Comparison of ENCODE assay signal across 9 mouse cellular contexts in genomic region chr9:62373222-62374123, GRCm38 (mm10). TPM values are rescaled to one million over a fixed set of nuclear protein-coding genes. Genes with fewer than 3 reads are reported as not detected.
DNase-seq lines count a peak whose midpoint lies in the region; ATAC-seq and TF ChIP-seq lines count a peak whose summit lies in the region.
"Had no signal": no experiment of that assay in that cellular context is flagged by ENCODE, and none has a peak within 500 bp of the region (broad histone marks: within the 10 kb centered on the region; RNA-seq: fewer than 3 reads in every experiment).

No protein-coding gene starts in this region.

- TF ChIP-seq CTCF in kidney, adult 2 months (conservative IDR thresholded peaks at IDR 0.05; ENCODE audit: insufficient read depth, insufficient read length, low read depth, low read length): peak; percentile 72

- ATAC-seq in kidney, embryonic 15.5 days (replicated peaks; ENCODE audit: low FRiP score): no peak
- ATAC-seq in hindbrain, embryonic 13.5 days (ENCODE audit: low FRiP score): no peak
- ATAC-seq in neural tube, embryonic 11.5 days (ENCODE audit: insufficient read depth, low FRiP score, low TSS enrichment): no peak

- H3K36me3 ChIP-seq in kidney, adult 2 months (ENCODE audit: control insufficient read depth, insufficient read depth, low read length): peaks cover 2% of the 10 kb centered on the region; the same call in 1 of the 2 replicates
- peaks cover 70% of the 10 kb centered on the region for H3K36me3 ChIP-seq in kidney, embryonic 15.5 days
- peaks cover 93% of the 10 kb centered on the region for H3K36me3 ChIP-seq in embryonic facial prominence, embryonic 10.5 days (replicated peaks)
- peaks cover 55% of the 10 kb centered on the region for H3K36me3 ChIP-seq in hindbrain, embryonic 13.5 days
- H3K36me3 ChIP-seq in neural tube, embryonic 11.5 days (ENCODE audit: control insufficient read depth, insufficient read depth, low read length): peaks cover 11% of the 10 kb centered on the region

- peak; percentile 72 for DNase-seq in kidney, adult 2 months
- DNase-seq in R1 (ENCODE audit: low read depth, low spot score) (peak; percentile 55), liver (peak; percentile 80)
- DNase-seq in embryonic facial prominence, embryonic 10.5 days (ENCODE audit: low spot score): peak; percentile 65
- peak; percentile 40 for DNase-seq in neural tube, embryonic 11.5 days (ENCODE audit: low spot score)
- peak; percentile 78 to 82 for DNase-seq in thymus, postnatal 36 days

- no peaks in the 10 kb centered on the region for H3K27me3 ChIP-seq in kidney, adult 2 months (replicated peaks; ENCODE audit: control insufficient read depth, insufficient read depth, low read length)
- no peaks in the 10 kb centered on the region for H3K27me3 ChIP-seq in kidney, embryonic 15.5 days
- no peaks in the 10 kb centered on the region for H3K27me3 ChIP-seq in embryonic facial prominence, embryonic 10.5 days (replicated peaks; ENCODE audit: low read depth, poor library complexity, severe bottlenecking)
- H3K27me3 ChIP-seq in hindbrain, embryonic 13.5 days: no peaks in the 10 kb centered on the region
- no peaks in the 10 kb centered on the region for H3K27me3 ChIP-seq in neural tube, embryonic 11.5 days (ENCODE audit: control insufficient read depth, insufficient read depth, low read length)
- H3K27me3 ChIP-seq: embryonic facial prominence, embryonic 13.5 days had no signal

- WGBS in kidney, adult 2 months: 50% methylated on average over 18 of the region's 18 CpGs
- 60% methylated on average over 18 of the region's 18 CpGs for WGBS in kidney, embryonic 15.5 days
- WGBS in embryonic facial prominence, embryonic 10.5 days: 69% methylated on average over 18 of the region's 18 CpGs
- WGBS in hindbrain, embryonic 13.5 days: 61% methylated on average over 18 of the region's 18 CpGs
- 72% methylated on average over 18 of the region's 18 CpGs for WGBS in neural tube, embryonic 11.5 days

- H3K4me1 ChIP-seq in kidney, adult 2 months (ENCODE audit: control insufficient read depth, insufficient read depth, low read length): peaks cover 16% of the 10 kb centered on the region
- H3K4me1 ChIP-seq in kidney, embryonic 15.5 days: peaks cover 56% of the 10 kb centered on the region
- H3K4me1 ChIP-seq in embryonic facial prominence, embryonic 10.5 days: peaks cover 50% of the 10 kb centered on the region
- H3K4me1 ChIP-seq in hindbrain, embryonic 13.5 days (replicated peaks): peaks cover 50% of the 10 kb centered on the region
- H3K4me1 ChIP-seq in neural tube, embryonic 11.5 days (ENCODE audit: control insufficient read depth, insufficient read depth, low read length): no peaks in the 10 kb centered on the region; the same call in 1 of the 2 replicates

- TF ChIP-seq POLR2A in kidney, adult 2 months (IDR thresholded peaks at IDR 0.05; ENCODE audit: low read depth, low read length): no peak

- H3K9me3 ChIP-seq in kidney, embryonic 15.5 days (replicated peaks): no peaks in the 10 kb centered on the region
- no peaks in the 10 kb centered on the region for H3K9me3 ChIP-seq in embryonic facial prominence, embryonic 10.5 days
- no peaks in the 10 kb centered on the region for H3K9me3 ChIP-seq in hindbrain, embryonic 13.5 days
- H3K9me3 ChIP-seq in neural tube, embryonic 11.5 days (ENCODE audit: control insufficient read depth, low read length): no peaks in the 10 kb centered on the region
- H3K9me3 ChIP-seq: embryonic facial prominence, embryonic 13.5 days had no signal

- no peak overlapping the region for H3K9ac ChIP-seq in kidney, embryonic 15.5 days
- no peak overlapping the region for H3K9ac ChIP-seq in hindbrain, embryonic 13.5 days
- no peak overlapping the region for H3K9ac ChIP-seq in neural tube, embryonic 11.5 days (ENCODE audit: low read length)
- H3K9ac ChIP-seq: embryonic facial prominence, embryonic 13.5 days had no signal

- H3K4me2 ChIP-seq in kidney, embryonic 15.5 days: no peak overlapping the region
- H3K4me2 ChIP-seq in hindbrain, embryonic 13.5 days: no peak overlapping the region
- H3K4me2 ChIP-seq in neural tube, embryonic 11.5 days (ENCODE audit: low read depth): no peak overlapping the region
- H3K4me2 ChIP-seq: embryonic facial prominence, embryonic 13.5 days had no signal

- H3K27ac ChIP-seq in kidney, adult 2 months (ENCODE audit: insufficient read depth, low read depth, low read length): no peak overlapping the region
- no peak overlapping the region for H3K27ac ChIP-seq in kidney, embryonic 15.5 days
- H3K27ac ChIP-seq in embryonic facial prominence, embryonic 10.5 days (replicated peaks): no peak overlapping the region
- 0 out of 2 replicates have a peak overlapping the region, but pooled peaks have one; percentile 2 for H3K27ac ChIP-seq in hindbrain, embryonic 13.5 days
- no peak overlapping the region for H3K27ac ChIP-seq in neural tube, embryonic 11.5 days (ENCODE audit: low read depth, low read length)
- H3K27ac ChIP-seq: embryonic facial prominence, embryonic 13.5 days had no signal

- no peak overlapping the region for H3K4me3 ChIP-seq in kidney, adult 2 months (ENCODE audit: insufficient read depth, low read depth, low read length)
- H3K4me3 ChIP-seq in kidney, embryonic 15.5 days (replicated peaks): no peak overlapping the region
- H3K4me3 ChIP-seq in embryonic facial prominence, embryonic 10.5 days: no peak overlapping the region
- H3K4me3 ChIP-seq in hindbrain, embryonic 13.5 days: no peak overlapping the region
- no peak overlapping the region for H3K4me3 ChIP-seq in neural tube, embryonic 11.5 days (ENCODE audit: low read depth, low read length)
- H3K4me3 ChIP-seq: embryonic facial prominence, embryonic 13.5 days had no signal

RNA-seq across cellular contexts. Expression of gene Anp32a, which starts 32.4 kb away (rescaled TPM):
- 32.0 and 61.3 TPM in 2 replicates for polyA plus RNA-seq in kidney, adult 2 months (2012; rRNA removed)
- polyA plus RNA-seq in kidney, embryonic 15.5 days (2015; fragmentation: Nextera tagmentation; extraction: Ambion mirVana): 217 and 225 TPM in 2 replicates
- 208 and 232 TPM in 2 replicates for polyA plus RNA-seq in embryonic facial prominence, embryonic 10.5 days (2016; fragmentation: Nextera tagmentation; extraction: Ambion mirVana)
- 149 and 172 TPM in 2 replicates for polyA plus RNA-seq in hindbrain, embryonic 13.5 days (2015; fragmentation: Nextera tagmentation; extraction: Ambion mirVana)
- polyA plus RNA-seq in neural tube, embryonic 11.5 days (2014; fragmentation: Nextera tagmentation; extraction: Ambion mirVana): 125 and 138 TPM in 2 replicates
